Mouse (Mus musculus) 3134 (cell line): ENCODE results near the gene Defb42.

Source experiments
- DNase-seq: peaks from one replicate; pipeline ENCODE4 v3.0.0-alpha.2; 2011; ENCODE audit warnings: low spot score; ENCODE audit not compliant: insufficient read length; ENCODE audit errors: extremely low read depth

The Defb42 gene

DNA sequence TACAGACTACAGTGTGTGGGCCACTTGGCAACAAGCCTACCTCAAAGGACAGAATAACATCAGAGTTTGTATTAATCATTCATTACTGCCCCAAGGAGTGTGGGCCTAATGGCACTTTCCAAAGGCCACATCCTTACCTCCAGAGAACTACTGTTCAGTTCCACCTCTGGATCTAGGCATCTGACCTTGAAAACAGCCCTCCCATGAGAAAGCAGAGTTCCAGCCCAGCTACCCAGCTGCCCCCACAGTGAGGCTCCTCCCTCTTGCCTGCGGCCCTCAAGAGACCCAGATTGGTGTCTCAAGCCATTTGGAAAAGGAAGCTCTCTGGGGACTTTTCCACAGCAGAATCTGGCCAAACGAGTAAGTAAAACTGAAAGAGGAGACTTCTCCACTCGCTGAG, at the start of gene Defb42:
Gene Defb42, plus strand, starts transcription at position 301 of the 400 bp plus-strand sequence.
- no peak for DNase-seq

DNA sequence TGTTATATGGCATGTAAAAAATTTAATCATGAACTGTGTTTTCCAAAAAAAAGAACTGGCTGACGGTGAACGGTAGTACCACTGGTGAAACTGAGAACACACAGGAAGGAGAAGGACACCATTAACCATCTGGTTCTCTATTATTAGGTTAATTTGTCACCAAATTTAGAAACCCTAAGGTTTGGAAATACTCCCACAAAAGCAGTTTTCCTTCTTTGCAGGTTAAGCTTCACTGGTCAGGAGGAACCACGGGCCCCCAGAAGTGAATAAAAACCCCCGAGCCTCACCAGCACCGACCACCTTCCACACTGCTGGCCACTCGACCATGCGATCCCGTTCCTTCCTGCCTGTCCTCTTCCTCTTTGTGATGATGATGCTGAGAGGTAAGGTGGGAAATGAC, 49.0 kb upstream of the Defb42 start, which contains the start of gene Defb47:
Gene Defb47, plus strand, starts transcription at position 301 of the 400 bp plus-strand sequence.
- DNase-seq: no peak

DNA sequence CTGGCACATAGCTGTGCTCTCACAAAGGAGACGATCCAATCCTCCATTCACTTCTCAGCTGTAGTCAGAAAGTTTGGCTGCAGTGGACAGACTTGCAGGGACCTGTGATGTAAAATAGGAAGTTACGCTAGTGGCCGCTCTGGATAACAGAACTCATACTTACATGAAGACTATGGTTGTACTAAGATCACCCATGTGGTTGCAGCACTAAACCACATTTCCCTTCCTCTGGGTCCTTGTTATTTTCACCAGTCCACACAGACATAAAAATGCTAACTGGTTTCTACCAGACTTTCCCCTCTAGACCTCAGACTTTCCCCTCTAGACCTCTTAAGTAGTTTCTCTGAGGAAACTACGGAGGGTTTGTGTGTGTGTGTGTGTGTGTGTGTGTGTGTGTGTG, 47.8 kb upstream of the Defb42 start:
- no peak for DNase-seq

DNA sequence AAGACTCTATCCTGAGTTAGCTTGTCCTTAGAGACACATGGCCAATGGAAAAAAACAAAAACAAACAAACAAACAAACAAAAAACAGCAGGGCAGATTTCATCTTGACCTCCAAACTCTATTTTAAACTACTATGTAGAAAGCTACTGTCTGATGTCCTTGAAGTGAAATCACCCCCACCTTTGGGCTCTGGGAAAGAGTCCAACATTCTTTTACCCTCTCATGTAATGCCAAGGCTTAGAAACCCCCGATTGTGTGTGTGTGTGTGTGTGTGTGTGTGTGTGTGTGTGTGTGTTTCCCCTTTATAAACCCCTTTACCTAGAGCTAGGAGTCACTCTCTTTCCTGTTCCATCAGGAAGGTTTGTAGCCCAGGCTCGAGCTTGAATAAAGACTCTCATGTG, 44.2 kb upstream of the Defb42 start:
- no peak for DNase-seq

DNA sequence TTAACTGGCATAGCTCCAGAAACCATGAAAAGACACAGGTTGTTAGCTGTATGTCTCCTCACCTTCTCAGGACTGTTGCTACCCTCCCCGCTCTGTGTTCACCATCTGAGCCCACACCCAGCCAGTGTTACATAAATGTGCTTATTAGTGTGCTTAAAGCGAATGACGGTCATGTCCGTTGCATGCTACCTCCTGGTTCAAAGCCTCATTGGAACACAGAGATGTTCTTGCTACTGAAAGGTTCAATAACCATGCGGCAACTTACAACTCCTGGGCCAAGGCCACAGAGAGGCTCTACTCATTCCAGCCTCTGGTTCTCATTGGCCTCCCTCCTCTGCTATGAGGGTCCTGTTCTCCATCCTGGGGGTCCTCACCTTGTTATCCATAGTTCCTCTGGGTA, 35.3 kb upstream of the Defb42 start, which contains the start of gene Defb43:
Gene Defb43, plus strand, starts transcription at position 301 of the 400 bp plus-strand sequence.
- DNase-seq: no peak

DNA sequence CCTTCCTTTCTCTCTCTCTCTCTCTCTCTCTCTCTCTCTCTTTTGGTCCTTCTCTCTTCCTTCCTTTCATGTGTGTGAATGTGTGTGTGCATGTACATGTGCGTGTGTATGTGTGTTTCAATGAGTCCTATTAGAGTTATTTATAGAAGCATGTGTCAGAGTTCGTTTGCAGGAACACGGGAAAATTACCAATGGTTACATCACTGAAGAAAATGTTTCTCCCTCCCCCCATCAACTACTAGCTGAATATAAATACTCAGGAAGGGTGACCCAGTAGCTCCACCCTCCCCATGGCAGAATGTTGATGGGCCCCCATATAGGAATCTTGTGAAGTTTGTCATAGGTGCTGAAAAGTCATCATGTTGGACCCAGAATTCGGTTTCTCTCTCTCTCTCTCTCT, 33.7 kb upstream of the Defb42 start:
- DNase-seq: no peak

DNA sequence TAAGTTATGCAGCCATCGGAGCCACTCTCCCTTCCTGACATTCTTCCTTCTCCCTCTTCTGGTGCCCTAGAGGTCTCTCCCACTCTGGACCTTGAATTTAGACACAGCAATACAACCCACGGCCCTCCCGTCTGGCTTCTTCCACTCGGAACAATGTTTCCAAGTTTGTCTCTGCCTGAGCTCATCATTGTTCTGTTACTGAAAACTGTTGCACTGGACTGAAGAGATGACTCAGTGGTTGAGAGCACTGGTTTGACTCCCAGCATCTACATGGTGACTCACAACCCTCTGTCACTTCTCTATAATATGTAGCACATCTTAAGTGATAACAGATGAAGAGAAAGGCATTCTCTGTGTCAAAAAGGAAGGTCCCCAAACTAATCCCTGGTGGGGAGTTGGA, 32.1 kb upstream of the Defb42 start:
- peak; percentile 27 for DNase-seq

DNA sequence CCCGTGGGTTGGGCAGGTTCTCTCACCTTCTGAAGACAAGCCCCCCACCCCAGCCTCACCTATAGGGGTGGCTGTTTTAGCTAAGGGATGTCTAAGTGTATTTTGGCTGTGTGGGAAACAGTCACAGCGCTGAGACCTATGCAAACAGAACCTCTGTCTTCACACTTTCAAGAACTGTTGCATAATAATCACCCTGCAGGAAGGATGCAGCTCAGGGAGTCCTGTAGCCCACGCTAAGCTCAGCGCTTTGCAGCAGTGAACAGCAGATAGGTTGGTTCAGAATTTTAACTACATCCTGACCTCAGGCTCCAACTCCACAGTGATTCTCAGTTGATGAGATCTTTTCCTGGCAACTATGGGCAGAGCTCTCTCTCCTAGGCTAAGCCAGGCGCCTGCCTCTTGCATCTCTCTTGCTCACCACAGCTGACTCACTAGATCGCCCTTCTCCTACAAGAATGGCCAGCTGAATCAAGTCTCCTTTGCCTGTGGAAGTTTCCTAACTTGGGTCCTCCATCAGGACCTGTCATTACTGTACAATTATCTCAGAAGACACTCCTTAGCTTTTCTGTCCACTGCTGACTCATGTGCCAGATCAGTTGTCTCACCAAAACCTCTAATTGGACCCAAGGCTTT, 26.2 kb upstream of the Defb42 start:
- peak; percentile 31 for DNase-seq

DNA sequence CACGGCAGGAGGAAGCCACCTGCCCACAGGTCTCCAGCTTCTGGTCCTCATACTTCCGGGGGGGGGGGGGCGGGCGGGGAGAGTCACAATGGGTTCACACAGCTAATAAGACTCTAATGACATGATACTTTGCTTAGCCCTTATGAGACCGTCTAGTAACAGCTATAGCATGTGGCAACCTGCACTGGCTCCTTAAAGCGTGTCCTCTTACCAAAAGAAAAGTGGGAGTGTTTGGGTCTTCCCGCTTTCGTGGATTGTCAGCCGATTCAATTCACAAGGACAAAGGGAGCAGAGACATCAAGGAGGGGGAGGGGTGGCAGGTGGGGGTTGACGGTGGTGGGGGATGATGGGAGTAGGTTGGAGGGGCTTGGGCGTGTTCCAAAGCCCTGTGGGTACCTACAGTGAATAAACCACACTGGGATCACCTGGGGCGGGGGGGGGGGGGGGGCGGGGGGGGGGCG, 3.1 kb downstream of the Defb42 start, which contains the start of gene Defb30:
Gene Defb30, minus strand, starts transcription at position 51 of the 461 bp plus-strand sequence.
- no peak for DNase-seq

DNA sequence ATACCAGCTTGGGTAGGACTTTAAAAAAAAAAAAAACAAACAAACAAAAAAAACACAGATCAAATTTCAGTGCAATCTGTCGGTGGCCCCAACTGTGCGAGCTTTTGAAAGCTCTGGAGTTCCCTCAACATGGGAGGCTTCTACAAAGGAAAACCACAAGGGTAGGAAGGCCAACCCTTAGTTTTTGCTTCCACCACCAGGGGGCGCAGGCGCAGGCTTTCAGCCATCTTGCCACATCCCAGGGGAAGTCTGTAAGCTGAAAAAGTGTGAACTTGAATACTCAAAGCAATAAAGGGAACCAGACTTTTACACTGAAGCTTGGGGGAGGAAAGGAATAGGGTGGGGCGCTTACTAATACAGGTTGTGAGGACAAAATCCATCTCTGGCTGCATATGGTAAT, 4.0 kb downstream of the Defb42 start:
- DNase-seq: peak; percentile 60

DNA sequence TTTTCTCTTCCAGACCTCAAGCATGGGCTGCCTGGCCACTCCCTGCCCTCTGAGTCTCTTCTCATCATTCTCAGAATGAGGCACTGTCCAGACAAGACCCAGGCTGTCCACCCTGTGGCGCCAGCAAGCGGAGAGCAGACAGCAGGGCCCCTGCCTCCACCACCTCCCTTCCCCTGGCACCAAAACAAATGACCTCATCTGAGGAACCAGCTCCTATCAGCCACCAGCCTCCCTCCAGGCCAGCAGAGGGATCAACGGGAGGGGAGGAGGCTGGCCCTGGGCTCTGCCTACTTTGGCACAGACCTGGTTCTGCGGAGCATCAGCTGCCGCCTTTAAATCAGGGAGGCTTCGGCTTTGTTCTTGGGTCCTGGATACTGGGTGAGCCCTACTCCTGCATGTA, 7.9 kb downstream of the Defb42 start:
- peak; percentile 30 for DNase-seq

DNA sequence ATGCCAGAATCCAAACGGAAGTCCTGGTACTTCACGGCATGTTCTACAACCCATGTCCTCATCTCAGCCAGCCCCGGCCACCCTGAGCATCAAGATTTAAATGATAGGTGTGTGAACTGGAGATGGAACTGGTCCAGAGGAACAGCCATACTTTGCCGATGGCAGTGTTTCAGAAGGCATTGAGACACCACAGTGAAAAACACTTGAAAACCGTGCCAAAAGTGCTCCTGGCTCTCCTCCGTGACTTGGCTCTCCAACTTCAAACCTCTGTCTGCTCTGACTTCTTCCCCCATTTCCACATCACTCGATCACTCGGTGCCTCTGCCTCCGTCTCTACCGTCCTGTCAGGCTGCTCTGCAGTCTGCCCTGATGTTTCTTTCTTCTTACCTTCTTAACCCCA, 13.6 kb downstream of the Defb42 start:
- DNase-seq: no peak

DNA sequence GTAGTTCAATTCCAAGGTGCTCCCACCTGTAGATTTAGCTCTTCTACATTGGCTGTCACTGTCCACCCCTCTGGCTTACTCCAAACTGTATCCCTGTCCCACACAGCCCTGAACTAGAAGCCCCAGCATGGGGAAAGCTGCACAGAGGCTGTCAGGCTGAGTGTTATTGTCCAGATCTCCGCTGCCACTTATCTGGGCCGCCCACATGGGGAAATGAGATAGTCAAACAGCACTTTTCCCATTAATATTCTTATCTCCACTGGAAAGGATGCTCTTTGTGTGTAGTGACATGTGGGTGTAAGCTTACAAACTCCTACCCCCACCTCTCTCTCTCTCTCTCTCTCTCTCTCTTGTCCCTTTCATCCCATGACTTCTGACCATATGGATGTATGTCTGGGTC, 15.4 kb downstream of the Defb42 start:
- no peak for DNase-seq

DNA sequence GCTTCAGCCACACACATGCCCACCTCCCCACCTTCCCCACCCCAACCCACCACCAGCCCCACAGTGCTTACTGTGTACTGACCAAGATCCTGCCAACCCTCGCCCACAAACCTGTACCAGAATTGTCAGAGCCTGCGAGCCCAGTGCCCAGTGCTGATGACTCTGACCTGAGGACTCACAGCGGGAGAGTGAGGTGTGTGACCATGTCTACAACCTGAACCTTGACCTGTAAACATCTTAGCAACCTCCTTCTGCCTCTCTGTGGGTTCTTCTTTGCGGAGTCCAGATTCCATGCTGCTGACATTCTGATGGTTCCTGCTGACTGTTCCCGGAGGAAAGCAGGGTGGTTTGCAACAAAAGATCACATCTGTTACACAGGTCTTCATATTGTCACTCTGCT, 18.6 kb downstream of the Defb42 start:
- no peak for DNase-seq

DNA sequence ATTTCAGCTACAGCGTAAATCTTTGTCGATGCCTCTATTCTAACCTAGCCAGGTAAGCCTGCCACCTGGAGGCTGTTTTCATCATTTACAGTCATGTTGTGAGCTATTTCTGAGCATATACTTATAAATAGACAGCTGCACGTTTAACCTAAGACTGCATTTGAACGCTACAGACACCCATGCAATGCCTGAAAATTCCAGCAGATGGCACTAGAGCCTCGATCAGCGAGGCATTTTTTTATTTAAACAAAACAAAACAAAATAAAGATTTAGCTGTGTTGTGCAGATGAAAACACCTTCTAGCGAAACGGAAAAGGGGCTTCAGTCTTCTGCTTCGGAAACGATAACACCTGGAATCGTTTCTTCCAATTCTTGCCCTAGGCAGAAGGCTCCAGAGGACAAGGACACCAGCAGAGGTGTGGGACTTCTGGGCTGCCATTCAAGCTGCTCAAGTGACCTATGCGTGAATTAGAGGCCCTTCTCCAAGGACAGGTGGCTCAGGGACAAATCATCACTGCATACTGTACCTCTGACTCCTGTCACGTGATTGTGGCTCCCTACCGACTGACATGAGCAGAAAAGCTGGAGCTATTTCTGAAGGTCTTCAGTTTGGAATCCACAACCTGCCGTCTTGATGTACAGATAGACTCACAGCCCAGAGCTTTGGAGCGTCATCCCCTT, 20.0 kb downstream of the Defb42 start:
- no peak for DNase-seq

DNA sequence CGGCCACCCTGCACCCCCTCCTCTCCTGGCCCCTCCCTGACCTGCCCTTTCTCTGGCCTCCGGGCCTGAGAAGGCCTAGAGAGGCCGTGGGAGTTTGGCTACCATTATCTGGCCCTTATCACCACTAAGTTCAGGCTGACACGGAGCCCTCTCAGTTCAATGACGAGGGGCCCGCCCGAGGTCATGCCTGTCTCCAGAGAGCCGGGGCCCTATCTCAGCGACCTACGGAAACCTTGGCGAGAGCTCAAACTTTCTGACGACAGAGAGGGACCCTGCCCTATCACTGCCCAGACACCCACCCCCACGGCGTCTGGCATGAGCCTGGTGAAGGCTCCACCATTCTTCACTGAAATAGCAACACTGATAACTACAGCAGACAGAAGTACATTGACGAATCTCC, 20.9 kb downstream of the Defb42 start:
- no peak for DNase-seq
